In genomic region chr10:29147641-29147990, GRCm38 (mm10) we compare ENCODE assay signal across 9 mouse cellular contexts. TPM values are rescaled to one million over a fixed set of nuclear protein-coding genes. Genes with fewer than 3 reads are reported as not detected.
DNase-seq lines count a peak whose midpoint lies in the region; ATAC-seq lines count a peak whose summit lies in the region.
"Had no signal": no experiment of that assay in that cellular context is flagged by ENCODE, and none has a peak within 500 bp of the region (broad histone marks: within the 10 kb centered on the region; RNA-seq: fewer than 3 reads in every experiment).

No protein-coding gene starts in this region.

- H3K27me3 ChIP-seq in lung, embryonic 16.5 days (ENCODE audit: control insufficient read depth, insufficient read depth, low read depth, low read length) = peaks cover 48% of the 10 kb centered on the region
- peaks cover 25% of the 10 kb centered on the region for H3K27me3 ChIP-seq in forebrain, embryonic 10.5 days (ENCODE audit: poor library complexity, severe bottlenecking)
- peaks cover 62% of the 10 kb centered on the region for H3K27me3 ChIP-seq in limb, embryonic 12.5 days
- peaks cover 36% of the 10 kb centered on the region for H3K27me3 ChIP-seq in stomach, embryonic 15.5 days (replicated peaks)

- no peak overlapping the region for H3K27ac ChIP-seq in lung, embryonic 16.5 days (ENCODE audit: low read length)
- peak overlapping the region; percentile 84 for H3K27ac ChIP-seq in forebrain, embryonic 10.5 days
- no peak overlapping the region for H3K27ac ChIP-seq in limb, embryonic 12.5 days
- H3K27ac ChIP-seq in stomach, embryonic 15.5 days = no peak overlapping the region

- H3K4me3 ChIP-seq in lung, embryonic 16.5 days (ENCODE audit: low read length) = peak overlapping the region; percentile 47
- H3K4me3 ChIP-seq in forebrain, embryonic 10.5 days = peak overlapping the region; percentile 75
- H3K4me3 ChIP-seq in limb, embryonic 12.5 days (replicated peaks) = peak overlapping the region; percentile 58
- peak overlapping the region; percentile 53 for H3K4me3 ChIP-seq in stomach, embryonic 15.5 days (replicated peaks)

- DNase-seq in lung, postnatal 10 days = no peak
- DNase-seq in forebrain, embryonic 10.5 days (ENCODE audit: extremely low spot score, low spot score) = no peak
- no peak for DNase-seq in urinary bladder, postnatal 14 days (ENCODE audit: low spot score)
- DNase-seq in cerebellum, adult 11-12 months = no peak
- DNase-seq: heart, postnatal 14 days had no signal

- WGBS in lung, embryonic 16.5 days = 2% methylated on average over 12 of the region's 12 CpGs
- under 1% methylated on average over 12 of the region's 12 CpGs for WGBS in forebrain, embryonic 10.5 days
- 0% methylated on average over 12 of the region's 12 CpGs for WGBS in limb, embryonic 12.5 days
- 3% methylated on average over 12 of the region's 12 CpGs for WGBS in stomach, embryonic 15.5 days

- H3K9ac ChIP-seq in lung, embryonic 16.5 days (ENCODE audit: low read length) = no peak overlapping the region
- no peak overlapping the region; the same call in 1 of the 2 replicates for H3K9ac ChIP-seq in limb, embryonic 12.5 days (replicated peaks)
- H3K9ac ChIP-seq in stomach, embryonic 15.5 days = no peak overlapping the region

- H3K9me3 ChIP-seq in lung, embryonic 16.5 days (ENCODE audit: control insufficient read depth, low read length) = no peaks in the 10 kb centered on the region
- H3K9me3 ChIP-seq in forebrain, embryonic 10.5 days = no peaks in the 10 kb centered on the region
- H3K9me3 ChIP-seq in limb, embryonic 12.5 days = no peaks in the 10 kb centered on the region
- H3K9me3 ChIP-seq in stomach, embryonic 15.5 days = no peaks in the 10 kb centered on the region

- H3K4me2 ChIP-seq in lung, embryonic 16.5 days (ENCODE audit: low read depth, low read length) = peak overlapping the region; percentile 83
- peak overlapping the region; percentile 98 for H3K4me2 ChIP-seq in limb, embryonic 12.5 days
- peak overlapping the region; percentile 95 for H3K4me2 ChIP-seq in stomach, embryonic 15.5 days

- H3K36me3 ChIP-seq in lung, embryonic 16.5 days (ENCODE audit: control insufficient read depth, insufficient read depth, low read length) = no peaks in the 10 kb centered on the region
- H3K36me3 ChIP-seq in forebrain, embryonic 10.5 days (replicated peaks) = peaks cover 24% of the 10 kb centered on the region
- no peaks in the 10 kb centered on the region for H3K36me3 ChIP-seq in limb, embryonic 12.5 days
- no peaks in the 10 kb centered on the region for H3K36me3 ChIP-seq in stomach, embryonic 15.5 days

- peaks cover 5% of the 10 kb centered on the region for H3K4me1 ChIP-seq in lung, embryonic 16.5 days (replicated peaks; ENCODE audit: control insufficient read depth, insufficient read depth, low read length)
- peaks cover 47% of the 10 kb centered on the region for H3K4me1 ChIP-seq in forebrain, embryonic 10.5 days
- peaks cover 29% of the 10 kb centered on the region for H3K4me1 ChIP-seq in limb, embryonic 12.5 days (replicated peaks)
- H3K4me1 ChIP-seq in stomach, embryonic 15.5 days = peaks cover 20% of the 10 kb centered on the region

- no peak for ATAC-seq in lung, embryonic 16.5 days (ENCODE audit: low read depth)
- no peak for ATAC-seq in limb, embryonic 12.5 days (ENCODE audit: insufficient number of reproducible peaks, insufficient read depth, low FRiP score, low TSS enrichment, low read depth)
- no peak for ATAC-seq in stomach, embryonic 15.5 days (ENCODE audit: insufficient read depth, low FRiP score, low read depth)
- no peak for ATAC-seq in frontal cortex, adult (ENCODE audit: low TSS enrichment)

RNA-seq across cellular contexts. Expression of gene Soga3, which starts 4.0 kb away (rescaled TPM):
- 0.38 and 0.63 TPM in 2 replicates for polyA plus RNA-seq in lung, embryonic 16.5 days (2015; fragmentation: Nextera tagmentation; extraction: Ambion mirVana)
- polyA plus RNA-seq in forebrain, embryonic 10.5 days (2016; fragmentation: Nextera tagmentation; extraction: Ambion mirVana) = 9.6 and 10.6 TPM in 2 replicates
- 0.87 and 1.2 TPM in 2 replicates for polyA plus RNA-seq in limb, embryonic 12.5 days (2016; fragmentation: Nextera tagmentation; extraction: Ambion mirVana)
- polyA plus RNA-seq in stomach, embryonic 15.5 days (2015; fragmentation: Nextera tagmentation; extraction: Ambion mirVana) = 3.2 and 4.2 TPM in 2 replicates

RNA-seq across cellular contexts. Expression of gene Gm49353, which starts 51.1 kb away (rescaled TPM):
- not detected in 2 replicates for polyA plus RNA-seq in lung, embryonic 16.5 days (2015; fragmentation: Nextera tagmentation; extraction: Ambion mirVana)
- polyA plus RNA-seq in forebrain, embryonic 10.5 days (2016; fragmentation: Nextera tagmentation; extraction: Ambion mirVana) = 0.39 and 1.0 TPM in 2 replicates
- polyA plus RNA-seq in limb, embryonic 12.5 days (2016; fragmentation: Nextera tagmentation; extraction: Ambion mirVana) = 0.70 TPM in 1 of 2 replicates, not detected in the other
- polyA plus RNA-seq in stomach, embryonic 15.5 days (2015; fragmentation: Nextera tagmentation; extraction: Ambion mirVana) = 1.5 and 2.0 TPM in 2 replicates
